Mouse (Mus musculus) brown adipose tissue, adult 24 weeks (tissue): ENCODE measurements around the gene Bdp1. TPM values are rescaled to one million over a fixed set of nuclear protein-coding genes. Genes with fewer than 3 reads are reported as not detected.
"Not testable (repeated sequence)": the region's sequence is repeated elsewhere in the genome, so short reads cannot be mapped to it uniquely, and the experiment has no call there.

Experiments
- H3K27ac ChIP-seq: fragments of 200-500 bp; replicated peaks from 2 replicates; pipeline ENCODE4 v1.5.1; 2012; ENCODE audit warnings: low read depth, mild to moderate bottlenecking, low read length
- H3K4me1 ChIP-seq: fragments of 200-500 bp; 2 replicates; pipeline ENCODE4 v1.6.1; 2012; ENCODE audit warnings: low read length, mixed read lengths; ENCODE audit not compliant: control insufficient read depth, insufficient read depth, insufficient read length
- H3K4me3 ChIP-seq: fragments of 200-500 bp; 2 replicates; pipeline ENCODE4 v1.5.1; 2012; ENCODE audit warnings: low read depth, mild to moderate bottlenecking, low read length, moderate library complexity; ENCODE audit not compliant: insufficient read depth
- polyA plus RNA-seq: library from polyadenylated mRNA; stranded (reverse); fragments of >200 nt; gene quantifications from 2 replicates; pipeline ENCODE4 v1.2.4, GENCODE M21; 2012; ENCODE audit not compliant: missing spikeins, insufficient read depth, insufficient read length

Bdp1 gene
- 6.8 and 8.4 TPM in 2 replicates for polyA plus RNA-seq

DNA sequence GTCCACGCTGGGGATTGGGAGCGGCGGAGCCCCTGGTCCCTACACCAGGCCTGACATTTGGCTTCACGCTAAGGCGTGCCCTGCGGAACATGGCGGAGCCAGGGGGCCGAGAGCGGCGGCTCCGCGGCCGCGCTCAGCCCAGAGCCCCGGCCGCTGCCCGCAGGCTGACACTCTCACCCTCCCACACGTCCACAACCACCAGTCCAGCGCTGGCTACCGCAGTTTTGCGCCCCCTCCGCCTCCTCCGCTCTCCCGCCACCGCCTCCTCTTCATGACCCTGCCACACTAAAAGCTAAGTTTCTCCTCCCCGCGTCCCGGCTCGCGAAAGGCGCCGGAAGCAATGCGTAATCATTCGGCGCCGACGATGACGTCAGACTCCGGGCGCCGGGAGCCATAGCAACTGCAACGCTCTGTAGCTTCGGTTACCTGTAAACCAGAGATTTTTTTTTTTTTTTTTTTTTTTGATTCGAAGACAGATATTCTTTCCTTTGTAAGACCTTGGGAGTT lies at the start of gene Bdp1:
Gene Bdp1, minus strand, starts transcription at position 323 of the 507 bp plus-strand sequence.
- peak within 1 kb of the TSS; percentile 75 for H3K4me3 ChIP-seq
- H3K4me1 ChIP-seq = peaks cover 6% of the 10 kb centered on the region
- H3K27ac ChIP-seq = peak within 1 kb of the TSS; percentile 77

DNA sequence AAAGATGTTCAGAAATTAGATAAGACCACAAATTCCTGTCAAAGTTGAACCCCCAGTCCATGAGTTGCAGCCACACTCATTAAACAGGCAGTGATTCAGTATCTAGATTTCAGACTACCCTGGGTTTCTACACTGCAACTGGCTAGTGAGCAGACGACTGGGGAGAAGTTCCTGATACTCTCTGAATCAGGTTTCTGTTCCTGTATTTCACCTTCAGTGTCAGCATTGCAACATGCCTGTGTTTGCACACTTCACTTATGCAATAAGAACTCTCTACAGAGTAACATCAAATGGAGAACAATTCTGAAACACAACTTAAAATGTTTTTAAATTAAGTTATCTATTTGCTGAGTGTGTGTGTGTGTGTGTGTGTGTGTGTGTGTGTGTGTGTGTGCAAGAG lies 48.8 kb upstream of the Bdp1 start:
- Histone ChIP-seq H3K27ac (no peak overlapping the region), H3K4me1 (no peaks in the 10 kb centered on the region), H3K4me3 (no peak overlapping the region)

DNA sequence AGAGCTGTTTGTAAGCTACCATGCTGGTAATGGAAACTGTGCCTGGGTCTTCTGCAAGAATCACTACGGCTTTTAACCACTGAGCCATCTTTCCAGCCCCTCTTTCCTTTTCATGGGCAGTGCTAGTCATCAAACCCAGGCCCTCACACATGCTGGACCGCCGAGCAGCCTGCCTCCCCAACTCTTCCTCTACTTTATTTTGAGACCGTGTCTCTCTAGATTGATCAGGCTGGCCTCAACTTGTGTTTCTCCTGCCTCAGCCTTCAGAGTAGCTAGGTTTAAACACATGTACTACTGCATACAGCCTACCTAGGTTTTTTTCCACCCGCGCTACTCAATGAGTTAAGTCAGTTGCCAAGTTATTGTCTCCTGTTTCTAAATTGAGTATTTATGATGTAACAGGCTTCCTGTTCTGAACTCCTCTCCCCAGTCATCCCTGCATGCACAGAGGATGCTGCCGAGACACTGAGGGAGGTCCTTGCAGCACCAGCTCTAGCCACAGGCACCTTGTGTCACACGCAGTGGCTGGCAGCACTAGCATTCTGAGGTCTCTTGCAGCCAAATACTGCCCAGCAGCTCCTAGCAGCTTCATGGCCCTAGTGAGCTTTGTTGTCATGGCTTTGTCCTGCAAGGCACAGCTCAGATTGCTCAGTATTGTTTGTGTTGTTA lies 37.9 kb upstream of the Bdp1 start:
- Histone ChIP-seq H3K27ac (no peak overlapping the region), H3K4me1 (no peaks in the 10 kb centered on the region), H3K4me3 (no peak overlapping the region)

DNA sequence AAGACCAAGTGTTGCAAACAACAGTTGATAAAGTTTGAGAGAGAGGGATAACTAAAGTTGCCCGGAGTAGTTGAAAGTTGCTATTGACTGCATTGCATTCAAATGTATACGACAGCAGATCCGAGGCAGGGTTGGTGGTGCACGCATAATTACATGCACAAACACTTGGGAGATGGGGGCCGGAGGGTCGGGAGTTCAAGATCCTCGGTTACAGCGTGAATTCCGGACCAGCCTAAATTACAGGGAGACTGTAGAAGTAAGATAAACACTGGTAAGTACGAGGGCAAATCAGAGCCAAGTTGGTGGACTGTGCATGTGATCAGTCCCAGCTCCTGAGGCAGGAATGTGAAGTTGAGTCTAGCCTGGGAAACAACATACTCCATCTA lies 21.4 kb upstream of the Bdp1 start:
- H3K4me3 ChIP-seq = peak overlapping the region; percentile 90
- H3K27ac ChIP-seq = no peak overlapping the region
- peaks cover 2% of the 10 kb centered on the region; the same call in 1 of the 2 replicates for H3K4me1 ChIP-seq

DNA sequence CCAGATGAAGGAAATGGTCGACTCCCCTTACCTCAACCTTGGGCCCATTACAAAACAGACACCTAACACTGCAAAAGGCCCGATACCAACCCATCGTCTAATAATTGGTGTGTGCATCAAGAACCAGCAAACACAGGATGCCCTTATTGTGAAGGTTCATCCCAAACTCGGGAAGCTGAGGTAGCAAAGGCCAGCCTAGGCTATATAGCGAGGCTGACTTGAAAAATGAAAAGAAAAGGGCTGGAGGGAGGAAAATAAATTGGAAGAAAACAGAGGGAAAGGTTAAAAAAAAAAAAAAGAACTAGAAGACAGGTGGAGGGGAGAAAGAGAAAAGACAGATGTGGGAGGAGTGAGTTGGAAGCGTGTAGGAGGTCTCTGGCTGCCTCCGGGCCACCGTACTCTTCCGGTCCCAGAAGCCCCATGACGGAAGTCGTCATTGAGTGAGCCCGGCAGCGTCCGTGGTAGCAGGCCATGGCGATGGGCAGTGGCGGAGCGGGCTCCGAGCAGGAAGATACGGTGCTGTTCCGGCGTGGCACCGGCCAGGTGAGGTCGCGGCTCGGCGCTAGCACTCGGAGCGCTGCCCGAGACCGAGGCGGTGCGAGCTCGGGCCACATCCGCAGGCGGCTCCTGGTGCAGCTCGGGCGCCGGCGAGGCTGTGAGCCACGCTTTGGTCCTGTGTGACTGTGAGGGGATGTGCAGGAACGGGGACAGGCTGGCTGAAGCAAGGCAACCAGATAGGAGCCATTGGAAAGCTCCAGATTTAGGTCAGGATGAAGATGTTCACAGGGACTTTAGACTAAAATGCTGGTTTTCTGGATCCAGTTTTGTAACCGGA lies 20.8 kb upstream of the Bdp1 start, which contains the start of gene Smn1:
Gene Smn1, plus strand, starts transcription at position 430 of the 835 bp plus-strand sequence.
- H3K4me1 ChIP-seq = peaks cover 2% of the 10 kb centered on the region; the same call in 1 of the 2 replicates
- no peak within 1 kb of the TSS for H3K27ac ChIP-seq
- H3K4me3 ChIP-seq = peak within 1 kb of the TSS; percentile 90

DNA sequence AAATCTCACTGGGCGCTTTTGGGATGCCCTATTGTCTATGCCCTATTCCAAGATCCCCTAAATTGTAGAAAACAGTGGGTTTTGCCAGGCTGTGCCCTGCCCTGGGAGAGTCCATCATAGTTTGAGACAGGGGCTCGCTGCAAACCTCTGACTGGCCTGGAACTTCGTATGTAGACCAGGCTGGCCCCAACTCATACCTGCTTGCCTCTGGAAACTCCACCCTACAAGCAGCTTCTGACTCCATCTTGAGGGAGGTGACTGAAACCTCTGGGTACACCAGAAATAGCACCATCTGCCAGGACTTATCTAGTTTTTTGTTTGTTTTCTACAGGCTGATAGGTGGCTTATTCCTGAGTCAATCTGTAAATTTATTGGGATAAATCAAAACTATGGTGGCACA lies 20.1 kb upstream of the Bdp1 start:
- Histone ChIP-seq H3K4me3 (no peak overlapping the region), H3K4me1 (peaks cover 2% of the 10 kb centered on the region; the same call in 1 of the 2 replicates), H3K27ac (no peak overlapping the region)

DNA sequence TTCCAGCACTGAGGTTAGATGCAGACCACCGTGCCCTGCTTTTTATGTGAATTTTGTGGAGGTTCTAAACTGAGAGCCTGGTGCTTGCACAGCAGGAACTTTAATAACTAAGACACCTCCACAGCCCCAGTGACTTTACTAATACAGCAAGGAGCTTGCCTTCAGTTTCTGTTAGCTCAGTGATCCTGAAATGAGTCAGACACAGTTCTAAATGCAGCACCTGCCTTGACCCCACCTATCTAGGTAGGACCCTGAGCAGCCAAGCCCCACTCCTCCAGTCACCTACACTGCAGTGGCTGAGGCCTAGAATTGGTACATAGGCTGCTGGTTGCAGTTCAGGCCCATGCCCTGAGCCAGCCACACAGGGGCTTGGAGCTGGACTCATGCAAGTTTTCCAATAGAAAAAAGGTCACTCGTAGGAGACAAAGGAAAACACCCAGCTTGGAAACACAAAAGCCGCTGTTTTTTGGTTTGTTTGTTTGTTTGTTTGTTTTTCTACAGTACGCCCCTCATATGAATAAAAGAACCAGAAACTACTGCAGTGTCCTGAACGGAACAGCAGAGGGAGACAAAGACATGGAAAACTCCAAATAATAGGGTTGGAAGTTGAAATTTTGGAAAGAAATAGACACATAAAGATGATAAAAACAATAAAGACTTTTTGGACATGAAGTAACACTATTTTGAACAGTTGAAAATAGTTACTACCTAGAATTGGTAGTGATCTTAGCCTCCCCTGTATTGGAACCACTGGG lies 8.5 kb upstream of the Bdp1 start:
- H3K4me3 ChIP-seq = no peak overlapping the region
- no peaks in the 10 kb centered on the region for H3K4me1 ChIP-seq
- H3K27ac ChIP-seq = no peak overlapping the region

DNA sequence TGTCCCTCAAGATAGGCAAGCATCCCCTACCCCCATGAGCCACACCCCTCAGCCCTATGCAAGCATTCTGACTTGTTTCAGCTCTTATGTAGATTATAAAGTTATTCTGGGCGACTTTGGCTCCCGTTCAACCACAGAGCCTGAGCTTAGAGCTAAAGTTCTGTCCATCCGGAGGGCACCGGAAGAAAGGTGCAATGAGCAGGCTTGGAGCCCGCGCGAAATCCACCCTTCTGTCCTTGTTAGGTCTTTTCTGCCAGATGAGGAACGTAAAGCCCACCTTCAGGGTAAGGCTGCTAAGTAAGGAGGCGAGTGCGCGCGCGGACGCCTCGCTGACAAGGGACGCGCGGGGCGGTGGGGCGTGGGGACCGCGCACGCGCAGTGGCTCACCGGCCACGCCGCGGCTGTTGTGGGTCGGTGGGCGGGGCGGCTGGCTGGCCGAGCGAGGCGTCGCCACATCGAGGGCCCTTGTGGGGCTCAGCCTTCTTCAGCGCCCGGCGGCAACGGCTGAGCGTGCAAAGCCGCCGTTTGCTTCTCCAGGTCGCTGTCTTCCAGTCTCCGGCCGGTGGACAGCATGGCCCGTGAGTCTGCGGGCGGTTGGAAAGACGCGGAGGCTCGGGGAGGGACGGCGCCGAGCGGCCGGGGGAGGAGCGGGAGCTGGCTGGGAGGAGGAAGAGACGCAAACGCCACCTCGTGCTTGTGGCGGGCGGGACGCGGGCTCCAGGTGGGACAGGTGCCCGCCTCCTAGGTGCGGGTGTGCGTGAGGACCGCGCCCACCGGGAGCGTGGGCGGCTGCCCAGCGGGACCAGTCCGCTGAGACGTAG lies 4.0 kb upstream of the Bdp1 start, which contains the start of gene Serf1:
Gene Serf1, plus strand, starts transcription at position 361 of the 821 bp plus-strand sequence.
- Histone ChIP-seq H3K4me1 (no peaks in the 10 kb centered on the region; the same call in none of the 2 replicates), H3K4me3 (peak within 1 kb of the TSS; percentile 91), H3K27ac (no peak within 1 kb of the TSS)

DNA sequence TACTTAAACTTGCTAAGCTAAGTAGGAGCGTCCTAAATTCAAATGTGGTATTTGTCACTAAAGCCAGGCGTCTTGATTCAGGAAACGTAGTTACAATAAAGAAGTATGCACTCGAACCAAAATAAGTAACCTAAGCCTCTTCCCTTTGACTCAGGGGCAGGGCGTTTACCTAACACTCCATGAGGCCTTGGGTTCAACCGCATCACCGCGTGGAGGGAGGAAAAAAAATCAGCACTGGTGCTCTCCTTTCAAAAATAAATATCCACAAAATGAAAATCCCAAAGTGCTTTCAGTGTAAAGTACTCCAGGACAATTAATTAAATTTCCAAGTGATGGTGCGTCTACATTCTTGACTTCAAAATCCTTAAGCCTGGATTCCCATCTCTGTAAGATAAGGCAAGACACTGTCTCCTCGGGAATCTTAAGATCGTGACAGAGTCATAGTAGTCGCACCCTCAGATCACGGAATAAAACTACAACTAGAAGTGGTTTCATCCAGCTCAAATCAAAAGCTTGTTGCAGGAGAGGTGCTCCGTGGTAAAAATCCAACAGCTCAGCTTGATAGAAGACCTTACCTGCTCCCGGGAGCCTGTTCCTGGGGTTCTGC lies 715 bp downstream of the Bdp1 start:
- H3K4me3 ChIP-seq = peak overlapping the region; percentile 75

DNA sequence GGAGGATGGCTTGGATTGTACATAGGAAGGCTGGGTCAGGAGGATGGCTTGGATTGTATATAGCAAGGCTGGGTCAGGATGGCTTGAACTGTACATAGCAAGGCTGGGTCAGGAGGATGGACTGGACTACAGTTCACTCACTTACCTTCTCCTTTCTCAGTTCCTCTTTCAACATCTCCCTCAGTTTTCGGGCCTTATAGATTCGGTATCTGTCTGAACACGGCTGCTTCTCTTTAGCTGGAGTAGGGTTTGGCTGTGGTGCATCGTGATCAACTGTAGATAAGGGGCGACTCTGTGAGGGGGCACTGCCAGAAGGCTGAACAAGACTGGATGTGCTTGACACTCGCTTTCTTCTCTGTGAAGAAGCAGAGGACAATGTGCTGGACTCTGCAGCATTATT lies 5.1 kb downstream of the Bdp1 start:
- Histone ChIP-seq H3K27ac (no peak overlapping the region), H3K4me3 (no peak overlapping the region)

More for the DNA sequence above, 715 bp downstream of the Bdp1 start:
- H3K4me1 ChIP-seq = peaks cover 6% of the 10 kb centered on the region
- peak overlapping the region; percentile 77 for H3K27ac ChIP-seq

DNA sequence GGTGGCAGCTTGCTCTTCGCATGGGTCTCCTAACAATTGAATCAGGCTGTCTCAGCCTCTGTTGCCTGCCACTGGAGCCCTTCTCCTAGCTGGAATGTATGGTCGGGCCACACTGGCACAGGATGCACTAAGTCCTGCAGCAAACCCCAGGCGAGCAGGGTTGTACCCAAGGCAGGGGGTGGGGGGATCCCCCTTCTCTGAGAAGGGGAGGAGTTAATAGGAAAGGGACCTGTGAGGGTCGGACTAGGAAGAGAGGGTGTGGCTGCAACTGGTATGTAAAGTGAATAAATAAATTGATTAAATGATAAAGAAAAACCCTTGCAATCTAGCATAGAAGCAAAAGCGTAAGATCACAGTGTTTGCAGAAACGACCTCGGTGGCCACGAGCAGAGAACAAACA lies 32.4 kb downstream of the Bdp1 start:
- no peak overlapping the region for H3K4me3 ChIP-seq
- H3K4me1 ChIP-seq = no peaks in the 10 kb centered on the region
- H3K27ac ChIP-seq = no peak overlapping the region

More for the DNA sequence above, 5.1 kb downstream of the Bdp1 start:
- H3K4me1 ChIP-seq = peaks cover 6% of the 10 kb centered on the region

DNA sequence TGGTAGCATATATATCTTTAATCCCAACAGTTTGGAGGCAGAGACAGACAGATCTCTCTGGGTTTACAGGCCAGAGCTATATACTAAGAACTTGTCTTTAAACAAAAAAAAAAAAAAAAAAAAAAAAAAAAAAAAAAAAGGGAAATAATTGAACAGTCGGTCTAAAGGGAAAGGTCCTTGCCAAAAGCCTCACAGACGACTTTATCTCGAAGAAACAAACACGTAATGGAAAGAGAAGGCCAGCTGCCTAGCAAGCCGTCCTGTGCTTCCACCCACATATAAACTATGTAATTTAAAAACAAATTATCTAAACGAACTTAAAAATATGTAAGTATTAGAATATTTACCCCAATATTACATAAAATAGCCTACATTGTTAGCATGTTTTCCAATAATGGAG lies 36.0 kb downstream of the Bdp1 start:
- Histone ChIP-seq H3K4me3 (no peak overlapping the region), H3K4me1 (no peaks in the 10 kb centered on the region), H3K27ac (no peak overlapping the region)

DNA sequence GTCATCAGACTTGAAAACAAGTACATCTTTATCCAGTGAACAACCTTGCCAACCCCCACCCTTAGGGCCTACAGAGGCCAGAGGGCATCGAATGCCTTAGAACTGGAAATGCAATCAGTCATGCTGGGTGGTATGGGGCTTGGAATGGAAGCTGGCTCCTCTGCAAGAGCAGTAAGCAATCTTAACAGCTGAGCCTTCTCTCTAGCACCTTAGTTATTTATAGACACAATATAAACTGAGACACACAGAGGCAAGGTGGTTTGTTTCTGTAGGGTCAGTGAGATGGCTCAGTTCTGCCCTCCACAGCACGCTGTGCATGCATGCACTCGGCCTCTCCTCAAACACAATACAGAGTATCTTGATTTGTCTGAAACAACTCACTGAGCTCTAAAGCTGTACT lies 39.9 kb downstream of the Bdp1 start:
- no peak overlapping the region for H3K27ac ChIP-seq

DNA sequence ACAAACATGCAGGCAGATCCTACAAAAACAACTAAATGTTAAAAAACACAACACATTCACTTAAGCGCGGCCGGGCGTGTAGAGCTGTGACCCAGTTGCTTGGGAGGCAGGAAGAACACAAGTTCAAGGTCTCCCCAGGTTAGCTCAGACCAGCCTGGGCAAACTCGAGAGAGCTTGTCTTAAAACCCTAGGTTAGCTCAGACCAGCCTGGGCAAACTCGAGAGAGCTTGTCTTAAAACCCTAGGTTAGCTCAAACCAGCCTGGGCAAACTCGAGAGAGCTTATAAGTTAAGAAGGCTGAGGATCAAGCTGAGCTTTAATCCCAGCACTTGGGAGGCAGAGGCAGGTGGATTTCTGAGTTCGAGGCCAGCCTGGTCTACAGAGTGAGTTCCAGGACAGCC lies 46.1 kb downstream of the Bdp1 start:
- H3K27ac ChIP-seq, H3K4me1 ChIP-seq, H3K4me3 ChIP-seq: not testable (repeated sequence)

More for the DNA sequence above, 39.9 kb downstream of the Bdp1 start:
- Histone ChIP-seq H3K4me1 (no peaks in the 10 kb centered on the region), H3K4me3 (no peak overlapping the region)
